Mouse (Mus musculus) embryonic facial prominence, embryonic 10.5 days (tissue): ENCODE results near the gene Lad1. TPM values are rescaled to one million over a fixed set of nuclear protein-coding genes. Genes with fewer than 3 reads are reported as not detected.

Experiments used
- DNase-seq: peaks from one replicate; pipeline ENCODE4 v3.0.0-alpha.2; 2017; ENCODE audit warnings: low spot score
- H3K27ac ChIP-seq: fragments of 300-500 bp; sonication (generic); replicated peaks from 2 replicates; pipeline ENCODE4 v1.5.1; 2016; ENCODE audit warnings: mild to moderate bottlenecking
- H3K27me3 ChIP-seq: fragments of 300-500 bp; sonication (generic); replicated peaks from 2 replicates; pipeline ENCODE4 v1.6.1; 2016; ENCODE audit warnings: low read depth, mild to moderate bottlenecking; ENCODE audit not compliant: poor library complexity, severe bottlenecking
- H3K36me3 ChIP-seq: fragments of 300-500 bp; sonication (generic); replicated peaks from 2 replicates; pipeline ENCODE4 v1.6.1; 2016; ENCODE audit warnings: mild to moderate bottlenecking, moderate library complexity
- H3K4me1 ChIP-seq: fragments of 300-500 bp; sonication (generic); 2 replicates; pipeline ENCODE4 v1.6.1; 2016
- H3K4me3 ChIP-seq: fragments of 300-500 bp; sonication (generic); 2 replicates; pipeline ENCODE4 v1.5.1; 2016; ENCODE audit warnings: mild to moderate bottlenecking, moderate library complexity
- H3K9me3 ChIP-seq: fragments of 300-500 bp; sonication (generic); 2 replicates; pipeline ENCODE4 v1.6.1; 2016; ENCODE audit warnings: mild to moderate bottlenecking
- WGBS: fragments of 180-500 bp; shearing (Covaris S2); methylation state at CpG from one replicate; pipeline ENCODE4 v1.1.7; 2016; 5-methylcytosine and 5-hydroxymethylcytosine counted together
- polyA plus RNA-seq: library from polyadenylated mRNA; unstranded; fragments of >200 nt; fragmentation: Nextera tagmentation; extraction: Ambion mirVana; gene quantifications from 2 replicates; pipeline ENCODE4 v1.2.1, GENCODE M21; 2016

Gene Lad1
- polyA plus RNA-seq, 1 experiment from 2014 or later, result 7.5 TPM

- Histone ChIP-seq H3K4me1 (peaks cover 33% of the 10 kb centered on the region), H3K4me3 (no peak overlapping the region), H3K27ac (no peak overlapping the region), H3K27me3 (0 out of 2 replicates have a peak, but pooled peaks cover 3% of the 10 kb centered on the region), H3K9me3 (no peaks in the 10 kb centered on the region), H3K36me3 (no peaks in the 10 kb centered on the region)
- DNase-seq, result no peak
- WGBS, result 82% methylated on average over 6 of the region's 6 CpGs
Measured at GRCm38 (mm10) chr1:135854591-135855343, 36.4 kb downstream of the Lad1 start.

GRCm38 (mm10) chr1:135855344-135855687 is 36.9 kb downstream of the Lad1 start:
- Histone ChIP-seq H3K27ac (no peak overlapping the region), H3K9me3 (no peaks in the 10 kb centered on the region), H3K4me1 (peaks cover 33% of the 10 kb centered on the region), H3K36me3 (no peaks in the 10 kb centered on the region), H3K4me3 (no peak overlapping the region), H3K27me3 (0 out of 2 replicates have a peak, but pooled peaks cover 3% of the 10 kb centered on the region)
- no peak for DNase-seq
- 90% methylated on average over 1 of the region's 1 CpGs for WGBS

DNA sequence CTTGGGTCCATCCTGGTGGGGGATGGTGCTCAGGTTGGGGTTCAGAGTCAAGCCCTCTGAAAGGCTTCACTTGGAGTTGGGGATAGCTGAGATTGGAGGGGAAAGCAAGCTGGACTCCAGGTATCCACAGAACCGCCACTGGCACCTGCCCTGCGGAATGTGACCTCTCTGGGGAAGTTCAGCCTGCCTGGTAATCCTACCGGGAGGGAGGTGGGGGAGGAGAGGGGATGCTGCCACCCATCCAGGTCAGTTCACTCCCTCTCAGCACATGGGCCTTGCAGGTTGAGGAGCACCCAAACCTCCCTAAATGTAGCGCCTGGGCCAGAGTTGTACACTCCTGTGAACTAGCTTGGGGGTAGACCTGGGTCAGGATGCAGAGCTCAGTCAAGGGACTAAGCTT is 37.7 kb downstream of the Lad1 start:
- Histone ChIP-seq H3K4me1 (peaks cover 28% of the 10 kb centered on the region), H3K27me3 (0 out of 2 replicates have a peak, but pooled peaks cover 3% of the 10 kb centered on the region), H3K36me3 (no peaks in the 10 kb centered on the region), H3K9me3 (no peaks in the 10 kb centered on the region), H3K4me3 (no peak overlapping the region), H3K27ac (no peak overlapping the region)
- 67% methylated on average over 4 of the region's 4 CpGs for WGBS
- no peak for DNase-seq

DNA sequence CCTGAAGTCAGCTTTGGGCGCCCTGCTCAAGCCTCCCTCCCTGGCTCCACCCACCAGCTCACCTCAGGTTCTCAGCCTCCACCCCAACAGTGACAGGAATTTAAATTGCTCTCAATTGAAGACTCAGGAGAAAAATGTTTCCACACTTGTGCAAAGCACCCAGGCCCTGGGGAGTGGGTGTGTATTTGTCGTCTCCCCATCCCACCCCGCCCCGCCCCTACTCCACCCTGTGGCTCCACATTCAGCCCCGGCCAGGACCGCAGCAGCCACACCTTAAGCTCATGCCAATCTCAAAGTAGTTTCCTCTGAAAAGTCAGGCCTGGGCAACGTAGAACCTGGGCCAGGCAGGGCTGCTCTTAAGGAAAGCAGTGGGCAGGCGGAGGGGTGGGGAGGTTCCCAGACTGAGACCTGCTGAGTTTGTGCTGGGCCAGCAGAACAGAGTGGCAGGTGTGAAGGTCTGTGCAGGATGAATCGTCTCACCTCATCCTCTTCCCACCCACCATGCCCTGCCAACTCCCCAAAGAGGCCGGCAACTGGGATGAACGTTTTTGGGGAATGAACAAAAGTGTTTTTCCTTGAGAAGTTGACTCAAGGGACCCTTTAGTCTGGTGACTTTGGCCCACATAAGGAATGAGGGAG is 38.9 kb downstream of the Lad1 start:
- H3K4me3 ChIP-seq, result no peak overlapping the region
- 0 out of 2 replicates have a peak, but pooled peaks cover 2% of the 10 kb centered on the region for H3K27me3 ChIP-seq
- 58% methylated on average over 11 of the region's 11 CpGs for WGBS
- H3K36me3 ChIP-seq, result no peaks in the 10 kb centered on the region
- no peak overlapping the region for H3K27ac ChIP-seq
- H3K9me3 ChIP-seq, result no peaks in the 10 kb centered on the region
- peaks cover 16% of the 10 kb centered on the region for H3K4me1 ChIP-seq
- DNase-seq, result no peak

GRCm38 (mm10) chr1:135858533-135858932 is 40.1 kb downstream of the Lad1 start:
- Histone ChIP-seq H3K27me3 (no peaks in the 10 kb centered on the region), H3K9me3 (no peaks in the 10 kb centered on the region), H3K4me1 (0 out of 2 replicates have a peak, but pooled peaks cover 11% of the 10 kb centered on the region), H3K36me3 (no peaks in the 10 kb centered on the region), H3K27ac (no peak overlapping the region), H3K4me3 (no peak overlapping the region)
- no peak for DNase-seq
- whole genome bisulfite sequencing, result 91% methylated on average over 7 of the region's 7 CpGs

DNA sequence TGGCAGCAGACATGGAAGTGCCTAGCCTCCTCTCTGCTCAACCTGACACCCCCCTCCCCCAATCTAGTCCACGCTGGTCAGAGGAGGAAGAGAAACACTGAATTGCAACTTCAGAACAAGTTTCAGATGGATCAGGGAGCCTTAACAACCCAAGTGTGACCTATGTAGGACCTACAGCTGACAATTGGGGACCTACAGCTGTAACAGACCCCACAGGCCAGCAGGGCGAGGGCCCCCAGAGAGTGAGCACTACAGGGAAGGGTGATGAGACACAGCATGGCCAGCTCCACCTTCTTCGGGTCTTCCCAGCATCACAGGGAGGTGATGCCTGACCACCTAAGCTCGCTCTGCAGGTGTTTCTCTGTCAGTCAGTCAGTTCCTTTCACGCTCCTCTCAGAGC is 42.7 kb downstream of the Lad1 start:
- no peaks in the 10 kb centered on the region for H3K36me3 ChIP-seq
- H3K9me3 ChIP-seq, result no peaks in the 10 kb centered on the region
- no peak overlapping the region for H3K4me3 ChIP-seq
- H3K4me1 ChIP-seq, result 0 out of 2 replicates have a peak, but pooled peaks cover 9% of the 10 kb centered on the region
- H3K27me3 ChIP-seq, result peaks cover 4% of the 10 kb centered on the region
- no peak for DNase-seq
- H3K27ac ChIP-seq, result no peak overlapping the region
- 74% methylated on average over 5 of the region's 5 CpGs for WGBS

GRCm38 (mm10) chr1:135861980-135862552 is 43.7 kb downstream of the Lad1 start:
- peaks cover 10% of the 10 kb centered on the region for H3K27me3 ChIP-seq
- H3K4me1 ChIP-seq, result 0 out of 2 replicates have a peak, but pooled peaks cover 4% of the 10 kb centered on the region
- 77% methylated on average over 9 of the region's 9 CpGs for WGBS
- H3K9me3 ChIP-seq, result no peaks in the 10 kb centered on the region
- DNase-seq, result no peak
- no peaks in the 10 kb centered on the region for H3K36me3 ChIP-seq
- no peak overlapping the region for H3K27ac ChIP-seq
- H3K4me3 ChIP-seq, result no peak overlapping the region

DNA sequence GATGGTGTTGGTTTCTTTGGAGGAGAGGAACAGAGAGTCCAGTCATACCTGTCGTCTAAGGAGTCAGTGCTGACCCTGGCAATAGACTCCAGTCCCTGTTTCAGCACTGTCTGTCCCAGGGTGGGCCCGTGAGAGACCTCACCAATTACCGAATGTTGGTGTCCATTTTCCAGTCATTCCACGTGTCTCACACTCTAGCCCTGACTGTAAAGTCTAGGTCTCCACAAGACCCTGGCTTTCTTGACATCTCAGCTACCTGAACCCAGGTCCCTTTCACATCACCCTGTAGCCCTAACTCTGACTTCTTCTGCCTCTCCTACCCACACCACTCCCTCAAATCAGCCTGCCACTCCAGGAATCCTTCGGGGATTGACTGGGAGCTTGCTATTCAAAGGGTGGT is 44.2 kb downstream of the Lad1 start:
- Histone ChIP-seq H3K4me1 (no peaks in the 10 kb centered on the region), H3K36me3 (no peaks in the 10 kb centered on the region), H3K27ac (no peak overlapping the region), H3K9me3 (no peaks in the 10 kb centered on the region), H3K27me3 (peaks cover 10% of the 10 kb centered on the region), H3K4me3 (no peak overlapping the region)
- no peak for DNase-seq
- 81% methylated on average over 5 of the region's 5 CpGs for WGBS

DNA sequence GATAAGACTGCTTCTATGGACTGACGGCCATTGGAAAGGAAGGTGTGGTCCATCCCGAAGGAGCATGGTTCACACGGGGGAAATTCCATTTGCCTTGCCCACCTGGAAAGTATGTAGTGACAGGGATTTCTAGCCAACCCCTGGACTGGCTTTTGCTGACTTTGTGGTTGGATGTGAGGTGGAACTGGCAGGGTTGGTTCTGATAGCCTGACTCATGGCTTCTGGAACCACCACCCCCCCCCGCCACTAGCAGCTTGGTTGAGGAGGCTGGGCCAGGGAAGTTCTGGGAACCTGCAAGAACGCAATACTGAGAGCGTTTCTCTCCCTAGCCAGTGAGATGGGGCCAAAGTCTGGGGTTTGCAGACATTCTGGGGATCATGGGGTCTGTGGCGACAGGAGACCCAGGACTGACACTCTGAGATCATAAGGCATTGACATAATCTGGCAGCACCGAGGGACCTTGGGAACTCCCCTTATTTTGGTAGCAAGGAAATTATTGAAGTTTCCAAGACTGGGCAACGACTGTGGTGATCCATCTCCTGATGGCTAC is 45.5 kb downstream of the Lad1 start:
- Histone ChIP-seq H3K4me1 (no peaks in the 10 kb centered on the region), H3K4me3 (no peak overlapping the region), H3K9me3 (no peaks in the 10 kb centered on the region), H3K36me3 (no peaks in the 10 kb centered on the region), H3K27ac (no peak overlapping the region), H3K27me3 (peaks cover 10% of the 10 kb centered on the region)
- no peak for DNase-seq
- WGBS, result 84% methylated on average over 9 of the region's 9 CpGs

DNA sequence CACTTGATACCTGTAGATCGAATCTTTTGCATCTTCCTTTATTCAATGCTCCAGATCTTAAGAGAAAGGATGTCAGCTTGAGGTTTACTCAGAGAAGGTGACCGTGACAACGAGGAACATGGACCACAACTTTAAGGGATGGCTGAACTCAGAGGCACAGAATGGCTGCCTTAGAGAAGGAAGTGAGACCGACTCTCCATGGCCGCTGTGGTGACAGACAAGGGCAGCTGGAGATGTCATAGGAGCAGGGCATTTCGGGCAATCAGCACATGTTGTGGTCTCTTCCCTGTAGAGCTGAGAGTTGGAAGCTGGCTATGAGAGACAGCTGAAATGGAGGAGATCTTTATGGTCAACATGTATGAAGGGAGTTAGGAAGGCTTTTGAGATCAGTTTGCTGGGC is 46.4 kb downstream of the Lad1 start:
- WGBS, result 87% methylated on average over 6 of the region's 6 CpGs
- H3K27ac ChIP-seq, result no peak overlapping the region
- H3K27me3 ChIP-seq, result peaks cover 10% of the 10 kb centered on the region
- H3K9me3 ChIP-seq, result no peaks in the 10 kb centered on the region
- H3K4me1 ChIP-seq, result no peaks in the 10 kb centered on the region
- H3K4me3 ChIP-seq, result no peak overlapping the region
- DNase-seq, result no peak
- H3K36me3 ChIP-seq, result no peaks in the 10 kb centered on the region

GRCm38 (mm10) chr1:135865518-135866194 is 47.3 kb downstream of the Lad1 start:
- peaks cover 10% of the 10 kb centered on the region for H3K27me3 ChIP-seq
- no peaks in the 10 kb centered on the region for H3K4me1 ChIP-seq
- no peaks in the 10 kb centered on the region for H3K36me3 ChIP-seq
- no peak overlapping the region for H3K27ac ChIP-seq
- H3K9me3 ChIP-seq, result no peaks in the 10 kb centered on the region
- peak; percentile 89 for DNase-seq
- no peak overlapping the region for H3K4me3 ChIP-seq
- 49% methylated on average over 19 of the region's 19 CpGs for WGBS

GRCm38 (mm10) chr1:135868570-135868969 is 50.2 kb downstream of the Lad1 start:
- Histone ChIP-seq H3K27ac (no peak overlapping the region), H3K36me3 (no peaks in the 10 kb centered on the region), H3K9me3 (no peaks in the 10 kb centered on the region), H3K4me3 (no peak overlapping the region), H3K27me3 (peaks cover 10% of the 10 kb centered on the region), H3K4me1 (no peaks in the 10 kb centered on the region)
- no peak for DNase-seq
- 91% methylated on average over 6 of the region's 6 CpGs for WGBS
